In genomic region chr6:76202801-76203200, GRCm38 (mm10) we compare ENCODE assay signal across 19 mouse cellular contexts.
A peak's percentile ranks its signal among the peaks of the same experiment; 100 is the strongest.
DNase-seq lines count a peak whose midpoint lies in the region; ATAC-seq and TF ChIP-seq lines count a peak whose summit lies in the region.
"Had no signal": no experiment of that assay in that cellular context is flagged by ENCODE, and none has a peak within 500 bp of the region (broad histone marks: within the 10 kb centered on the region; RNA-seq: fewer than 3 reads in every experiment).

No protein-coding gene starts in this region.

- no peak overlapping the region for H3K27ac ChIP-seq in cerebellum, adult 2 months (ENCODE audit: insufficient read depth, low read length)
- no peak overlapping the region for H3K27ac ChIP-seq in midbrain, postnatal 0 days (ENCODE audit: low read depth, low read length)
- no peak overlapping the region for H3K27ac ChIP-seq in midbrain, embryonic 10.5 days (replicated peaks)
- H3K27ac ChIP-seq: heart, embryonic 15.5 days; hindbrain, embryonic 13.5 days; neural tube, embryonic 13.5 days had no signal

- no peak for DNase-seq in cerebellum, adult 2 months
- no peak for DNase-seq in cerebellum, adult 18-20 months
- DNase-seq in kidney, adult 9 months: peak; percentile 1
- DNase-seq in kidney, postnatal 14 days: no peak
- DNase-seq in midbrain, postnatal 0 days (ENCODE audit: low spot score): peak; percentile 2
- no peak for DNase-seq in midbrain, embryonic 10.5 days (ENCODE audit: low spot score)
- no peak for DNase-seq in frontal cortex, postnatal 36 days (ENCODE audit: low spot score in 2 of 2)
- DNase-seq in gastrocnemius, postnatal 10 days: no peak
- DNase-seq: cerebellum, adult 11-12 months; heart, adult 11 months; kidney, adult 8-10 months; left cerebral cortex, postnatal 4 days; thymus, postnatal 25 days had no signal

- H3K4me3 ChIP-seq in cerebellum, adult 2 months (replicated peaks; ENCODE audit: insufficient read depth, low read depth, low read length): no peak overlapping the region
- no peak overlapping the region for H3K4me3 ChIP-seq in midbrain, postnatal 0 days (ENCODE audit: low read depth, low read length)
- H3K4me3 ChIP-seq in midbrain, embryonic 10.5 days: no peak overlapping the region
- H3K4me3 ChIP-seq: heart, embryonic 15.5 days; hindbrain, embryonic 13.5 days; neural tube, embryonic 13.5 days had no signal

- no peaks in the 10 kb centered on the region for H3K36me3 ChIP-seq in midbrain, postnatal 0 days (ENCODE audit: insufficient read depth, low read length)
- H3K36me3 ChIP-seq in midbrain, embryonic 10.5 days: no peaks in the 10 kb centered on the region
- H3K36me3 ChIP-seq: heart, embryonic 15.5 days; hindbrain, embryonic 13.5 days; neural tube, embryonic 13.5 days had no signal

- no peak for TF ChIP-seq POLR2A in cerebellum, adult 2 months (IDR thresholded peaks at IDR 0.05; ENCODE audit: borderline replicate concordance, insufficient read depth, low read length)

- H3K9ac ChIP-seq in midbrain, postnatal 0 days (replicated peaks; ENCODE audit: low read length, poor library complexity, severe bottlenecking): no peak overlapping the region
- H3K9ac ChIP-seq: heart, embryonic 15.5 days; hindbrain, embryonic 13.5 days; neural tube, embryonic 13.5 days had no signal

- no peaks in the 10 kb centered on the region for H3K9me3 ChIP-seq in midbrain, postnatal 0 days (ENCODE audit: low read length)
- no peaks in the 10 kb centered on the region for H3K9me3 ChIP-seq in midbrain, embryonic 10.5 days (replicated peaks)
- H3K9me3 ChIP-seq: heart, embryonic 15.5 days; hindbrain, embryonic 13.5 days; neural tube, embryonic 13.5 days had no signal

- 100% methylated on average over 1 of the region's 1 CpGs for WGBS in cerebellum, adult 2 months
- 90% methylated on average over 1 of the region's 1 CpGs for WGBS in midbrain, postnatal 0 days
- 96% methylated on average over 1 of the region's 1 CpGs for WGBS in midbrain, embryonic 10.5 days

- peak; percentile 8; the same call in 1 of the 2 replicates for TF ChIP-seq CTCF in cerebellum, adult 2 months (IDR thresholded peaks at IDR 0.05; ENCODE audit: borderline replicate concordance, insufficient read depth, low read depth, low read length)
- TF ChIP-seq CTCF in midbrain, postnatal 0 days (IDR thresholded peaks at IDR 0.05): peak; percentile 40

- H3K4me2 ChIP-seq in midbrain, postnatal 0 days (ENCODE audit: low read depth, low read length, poor library complexity, severe bottlenecking): no peak overlapping the region
- H3K4me2 ChIP-seq: heart, embryonic 15.5 days; hindbrain, embryonic 13.5 days; liver, embryonic 11.5 days; neural tube, embryonic 13.5 days had no signal

- no peaks in the 10 kb centered on the region for H3K27me3 ChIP-seq in cerebellum, adult 2 months (ENCODE audit: control insufficient read depth, insufficient read depth, low read length)
- H3K27me3 ChIP-seq in midbrain, postnatal 0 days (ENCODE audit: insufficient read depth, low read length): no peaks in the 10 kb centered on the region
- no peaks in the 10 kb centered on the region for H3K27me3 ChIP-seq in midbrain, embryonic 10.5 days (ENCODE audit: low read depth, poor library complexity, severe bottlenecking)
- H3K27me3 ChIP-seq: CH12.LX; heart, embryonic 15.5 days; hindbrain, embryonic 13.5 days; neural tube, embryonic 13.5 days; Patski had no signal

- no peak for ATAC-seq in midbrain, postnatal 0 days (ENCODE audit: low FRiP score)
- ATAC-seq: Patski had no signal

- H3K4me1 ChIP-seq in cerebellum, adult 2 months (ENCODE audit: control insufficient read depth, insufficient read depth, low read length): no peaks in the 10 kb centered on the region
- no peaks in the 10 kb centered on the region for H3K4me1 ChIP-seq in midbrain, postnatal 0 days (ENCODE audit: insufficient read depth, low read length)
- H3K4me1 ChIP-seq in midbrain, embryonic 10.5 days: no peaks in the 10 kb centered on the region
- H3K4me1 ChIP-seq: heart, embryonic 15.5 days; hindbrain, embryonic 13.5 days; neural tube, embryonic 13.5 days had no signal

Comparison
In these comparisons a context has a peak if more than half of its experiments do, and no peak if none do; other contexts are left out.
1. DNase-seq: peak in kidney, adult 9 months (single experiment) and midbrain, postnatal 0 days (single experiment); none in cerebellum, adult 2 months (0 of 2), cerebellum, adult 18-20 months (0 of 2), kidney, postnatal 14 days (single experiment), midbrain, embryonic 10.5 days (single experiment), frontal cortex, postnatal 36 days (0 of 2) and gastrocnemius, postnatal 10 days (single experiment).